Mouse (Mus musculus) lung, embryonic 14.5 days (tissue): ENCODE data around the gene Fam222b. TPM values are rescaled to one million over a fixed set of nuclear protein-coding genes. Genes with fewer than 3 reads are reported as not detected.

Source experiments
- ATAC-seq: fragments of 200-750 bp; cut with Nextera tagmentation; 2 replicates; pipeline ENCODE4 v1.8.0; 2017; ENCODE audit warnings: mild to moderate bottlenecking, moderate TSS enrichment, moderate library complexity; ENCODE audit not compliant: insufficient read depth
- DNase-seq: peaks from one replicate; pipeline ENCODE4 v3.0.0-alpha.2; 2015
- H3K27ac ChIP-seq: fragments of 300-500 bp; sonication (generic); 2 replicates; pipeline ENCODE4 v1.5.1; 2014; ENCODE audit warnings: low read depth, mild to moderate bottlenecking, moderate library complexity
- H3K27me3 ChIP-seq: fragments of 300-500 bp; sonication (generic); 2 replicates; pipeline ENCODE4 v1.6.1; 2014; ENCODE audit warnings: low read length, control low read depth; ENCODE audit not compliant: insufficient read depth
- H3K36me3 ChIP-seq: fragments of 300-500 bp; sonication (generic); 2 replicates; pipeline ENCODE4 v1.6.1; 2014; ENCODE audit warnings: control low read depth; ENCODE audit not compliant: insufficient read depth
- H3K4me1 ChIP-seq: fragments of 300-500 bp; sonication (generic); 2 replicates; pipeline ENCODE4 v1.6.1; 2014; ENCODE audit warnings: antibody characterized with exemption, control low read depth; ENCODE audit not compliant: insufficient read depth
- H3K4me2 ChIP-seq: fragments of 300-500 bp; sonication (generic); 2 replicates; pipeline ENCODE4 v1.6.1; 2014; ENCODE audit warnings: mild to moderate bottlenecking
- H3K4me3 ChIP-seq: fragments of 300-500 bp; sonication (generic); 2 replicates; pipeline ENCODE4 v1.5.1; 2014; ENCODE audit warnings: low read depth, low read length
- H3K9ac ChIP-seq: fragments of 300-500 bp; sonication (generic); 2 replicates; pipeline ENCODE4 v1.6.1; 2014
- H3K9me3 ChIP-seq: fragments of 300-500 bp; sonication (generic); 2 replicates; pipeline ENCODE4 v1.6.1; 2016; ENCODE audit warnings: low read depth, low read length, control low read depth
- CTCF ChIP-seq: IDR thresholded peaks from 2 replicates; pipeline ENCODE4 v1.5.1; 2016; ENCODE audit warnings: antibody characterized with exemption, low read depth
- WGBS: fragments of 180-500 bp; shearing (Covaris S2); extraction: QIAGEN DNeasy Blood & Tissue Kit; methylation state at CpG from one replicate; pipeline ENCODE4 v1.1.7; 2014; 5-methylcytosine and 5-hydroxymethylcytosine counted together
- polyA plus RNA-seq: library from polyadenylated mRNA; unstranded; fragments of >200 nt; fragmentation: Nextera tagmentation; extraction: Ambion mirVana; gene quantifications from 2 replicates; pipeline ENCODE4 v1.2.1, GENCODE M21; 2014

The Fam222b gene
- polyA plus RNA-seq, 1 experiment from 2014 or later = 17.8 TPM

GRCm38 (mm10) chr11:78160171-78160570 lies 65.7 kb downstream of the Fam222b start:
- 75% methylated on average over 18 of the region's 18 CpGs for WGBS
- H3K36me3 ChIP-seq = peaks cover 76% of the 10 kb centered on the region
- no peaks in the 10 kb centered on the region for H3K27me3 ChIP-seq

GRCm38 (mm10) chr11:78160675-78161074 lies 66.2 kb downstream of the Fam222b start:
- no peak for TF ChIP-seq CTCF
- no peak overlapping the region for H3K27ac ChIP-seq
- H3K27me3 ChIP-seq = no peaks in the 10 kb centered on the region
- H3K4me2 ChIP-seq = no peak overlapping the region
- H3K36me3 ChIP-seq = peaks cover 72% of the 10 kb centered on the region
- H3K9me3 ChIP-seq = no peaks in the 10 kb centered on the region
- 85% methylated on average over 3 of the region's 3 CpGs for WGBS
- H3K4me1 ChIP-seq = peaks cover 6% of the 10 kb centered on the region; the same call in 1 of the 2 replicates
- H3K9ac ChIP-seq = no peak overlapping the region
- no peak for DNase-seq
- ATAC-seq = no peak
- no peak overlapping the region for H3K4me3 ChIP-seq

More at GRCm38 (mm10) chr11:78160171-78160570, 65.7 kb downstream of the Fam222b start:
- Histone ChIP-seq H3K9me3 (no peaks in the 10 kb centered on the region), H3K4me3 (no peak overlapping the region), H3K4me1 (peaks cover 6% of the 10 kb centered on the region; the same call in 1 of the 2 replicates), H3K9ac (no peak overlapping the region), H3K4me2 (no peak overlapping the region), H3K27ac (no peak overlapping the region)
- ATAC-seq = no peak
- DNase-seq = no peak
- no peak for TF ChIP-seq CTCF

GRCm38 (mm10) chr11:78161169-78161568 lies 66.7 kb downstream of the Fam222b start:
- peaks cover 68% of the 10 kb centered on the region for H3K36me3 ChIP-seq
- TF ChIP-seq CTCF = no peak
- no peaks in the 10 kb centered on the region for H3K27me3 ChIP-seq
- no peak for ATAC-seq
- H3K4me1 ChIP-seq = peaks cover 10% of the 10 kb centered on the region
- WGBS = 82% methylated on average over 14 of the region's 14 CpGs
- no peak overlapping the region for H3K4me3 ChIP-seq
- no peaks in the 10 kb centered on the region for H3K9me3 ChIP-seq
- H3K27ac ChIP-seq = no peak overlapping the region
- no peak overlapping the region for H3K4me2 ChIP-seq
- H3K9ac ChIP-seq = no peak overlapping the region
- DNase-seq = no peak

GRCm38 (mm10) chr11:78161968-78162367 lies 67.5 kb downstream of the Fam222b start:
- H3K4me1 ChIP-seq = peaks cover 10% of the 10 kb centered on the region
- 49% methylated on average over 4 of the region's 4 CpGs for WGBS
- peak overlapping the region; percentile 10; the same call in 1 of the 2 replicates for H3K4me3 ChIP-seq
- no peaks in the 10 kb centered on the region for H3K9me3 ChIP-seq
- H3K9ac ChIP-seq = 0 out of 2 replicates have a peak overlapping the region, but pooled peaks have one; percentile 0
- DNase-seq (no peak), ATAC-seq (no peak)
- H3K27me3 ChIP-seq = no peaks in the 10 kb centered on the region
- TF ChIP-seq CTCF = no peak
- H3K36me3 ChIP-seq = peaks cover 60% of the 10 kb centered on the region
- H3K27ac ChIP-seq = 0 out of 2 replicates have a peak overlapping the region, but pooled peaks have one; percentile 27
- peak overlapping the region; percentile 90; the same call in 1 of the 2 replicates for H3K4me2 ChIP-seq

GRCm38 (mm10) chr11:78162504-78162903 lies 68.0 kb downstream of the Fam222b start:
- H3K36me3 ChIP-seq = peaks cover 54% of the 10 kb centered on the region
- DNase-seq (no peak), ATAC-seq (no peak)
- no peaks in the 10 kb centered on the region for H3K9me3 ChIP-seq
- no peaks in the 10 kb centered on the region for H3K27me3 ChIP-seq
- peak overlapping the region; percentile 100; the same call in 1 of the 2 replicates for H3K4me3 ChIP-seq
- peaks cover 10% of the 10 kb centered on the region for H3K4me1 ChIP-seq
- H3K4me2 ChIP-seq = peak overlapping the region; percentile 90
- 52% methylated on average over 6 of the region's 6 CpGs for WGBS
- 0 out of 2 replicates have a peak overlapping the region, but pooled peaks have one; percentile 99 for H3K27ac ChIP-seq
- 0 out of 2 replicates have a peak overlapping the region, but pooled peaks have one; percentile 0 for H3K9ac ChIP-seq
- TF ChIP-seq CTCF = no peak

GRCm38 (mm10) chr11:78163045-78163444 lies 68.6 kb downstream of the Fam222b start:
- WGBS = 54% methylated on average over 2 of the region's 2 CpGs
- Histone ChIP-seq H3K4me3 (peak overlapping the region; percentile 100), H3K9ac (peak overlapping the region; percentile 99), H3K27ac (peak overlapping the region; percentile 99), H3K4me1 (peaks cover 10% of the 10 kb centered on the region), H3K9me3 (no peaks in the 10 kb centered on the region), H3K36me3 (peaks cover 49% of the 10 kb centered on the region), H3K27me3 (no peaks in the 10 kb centered on the region), H3K4me2 (peak overlapping the region; percentile 90)
- ATAC-seq = no peak
- DNase-seq = no peak
- no peak for TF ChIP-seq CTCF

GRCm38 (mm10) chr11:78163681-78164603 lies 69.5 kb downstream of the Fam222b start:
- Histone ChIP-seq H3K36me3 (peaks cover 40% of the 10 kb centered on the region), H3K4me1 (peaks cover 10% of the 10 kb centered on the region)
- WGBS = under 1% methylated on average over 22 of the region's 22 CpGs

More at GRCm38 (mm10) chr11:78163681-78164603, 69.5 kb downstream of the Fam222b start:
- Histone ChIP-seq H3K9ac (peak overlapping the region; percentile 99), H3K9me3 (no peaks in the 10 kb centered on the region), H3K27me3 (no peaks in the 10 kb centered on the region), H3K4me2 (peak overlapping the region; percentile 90), H3K27ac (peak overlapping the region; percentile 99), H3K4me3 (peak overlapping the region; percentile 100)
- DNase-seq (peak; percentile 87), ATAC-seq (peak; percentile 78)
- TF ChIP-seq CTCF = no peak
